Comparison of ENCODE assay signal across 30 mouse cellular contexts in the genomic region with DNA sequence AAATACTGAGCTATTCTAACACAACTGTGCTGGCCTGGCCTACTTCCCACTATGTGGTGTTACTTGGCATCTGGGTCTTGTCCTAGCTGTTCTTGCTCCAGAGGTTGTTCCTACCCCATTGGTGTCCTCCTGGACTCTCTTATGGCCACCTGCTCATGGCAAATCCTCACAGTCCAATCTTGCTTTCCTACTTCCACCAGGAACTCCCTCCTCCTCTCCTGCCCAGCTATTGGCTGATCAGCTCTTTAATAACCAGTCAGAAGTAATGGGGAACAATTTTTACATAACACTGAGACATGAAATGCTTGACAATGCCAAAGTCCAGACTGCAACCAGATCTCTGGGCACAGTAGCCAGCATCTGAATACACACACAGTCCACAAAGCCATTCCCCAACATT.
"Had no signal": no experiment of that assay in that cellular context is flagged by ENCODE, and none has a peak within 500 bp of the region (broad histone marks: within the 10 kb centered on the region; RNA-seq: fewer than 3 reads in every experiment).

No protein-coding gene starts in this region.

- DNase-seq: heart, postnatal 10 days; heart, postnatal 14 days; heart, postnatal 36 days; heart, postnatal 4 days; kidney, adult 11 months; kidney, adult 18-20 months; kidney, adult 2 months; kidney, adult 8-10 months; kidney, adult 9 months; kidney, postnatal 10 days; kidney, postnatal 14 days; kidney, postnatal 25 days; kidney, postnatal 36 days; kidney, postnatal 4 days; layer of hippocampus, adult 9-11 months; layer of hippocampus, postnatal 36 days had no signal

- H3K36me3 ChIP-seq: heart, embryonic 10.5 days; heart, embryonic 12.5 days; heart, embryonic 13.5 days; heart, embryonic 15.5 days; hindbrain, embryonic 10.5 days; hindbrain, embryonic 12.5 days; hindbrain, embryonic 13.5 days; hindbrain, embryonic 15.5 days; intestine, embryonic 15.5 days; kidney, embryonic 15.5 days had no signal

- H3K27ac ChIP-seq: heart, embryonic 10.5 days; heart, embryonic 13.5 days; heart, embryonic 15.5 days; hindbrain, embryonic 10.5 days; hindbrain, embryonic 12.5 days; hindbrain, embryonic 13.5 days; hindbrain, embryonic 14.5 days; hindbrain, embryonic 15.5 days; hindbrain, postnatal 0 days; intestine, embryonic 15.5 days; kidney, embryonic 15.5 days; kidney, postnatal 0 days; layer of hippocampus, adult 2 months had no signal

- H3K27me3 ChIP-seq: heart, embryonic 12.5 days; heart, embryonic 13.5 days; heart, embryonic 15.5 days; hindbrain, embryonic 12.5 days; hindbrain, embryonic 13.5 days; hindbrain, embryonic 15.5 days; intestine, embryonic 15.5 days; kidney, embryonic 15.5 days had no signal

- H3K9ac ChIP-seq: heart, embryonic 12.5 days; heart, embryonic 13.5 days; heart, embryonic 15.5 days; hindbrain, embryonic 12.5 days; hindbrain, embryonic 13.5 days; hindbrain, embryonic 14.5 days; hindbrain, embryonic 15.5 days; intestine, embryonic 15.5 days; kidney, embryonic 15.5 days had no signal

- H3K4me3 ChIP-seq: heart, embryonic 10.5 days; heart, embryonic 12.5 days; heart, embryonic 13.5 days; heart, embryonic 15.5 days; hindbrain, embryonic 10.5 days; hindbrain, embryonic 12.5 days; hindbrain, embryonic 13.5 days; hindbrain, embryonic 15.5 days; intestine, embryonic 15.5 days; kidney, embryonic 15.5 days; layer of hippocampus, adult 2 months had no signal

- H3K4me1 ChIP-seq: heart, embryonic 10.5 days; heart, embryonic 12.5 days; heart, embryonic 13.5 days; heart, embryonic 15.5 days; hindbrain, embryonic 10.5 days; hindbrain, embryonic 12.5 days; hindbrain, embryonic 13.5 days; hindbrain, embryonic 15.5 days; intestine, embryonic 15.5 days; kidney, embryonic 15.5 days had no signal
